Mouse (Mus musculus) Patski (cell line): Measurements from ENCODE around the gene Il11. TPM values are rescaled to one million over a fixed set of nuclear protein-coding genes. Genes with fewer than 3 reads are reported as not detected.

Source experiments
- ATAC-seq: fragments of 100-300 bp; one replicate; pipeline ENCODE4 v1.8.0; 2021
- CTCF ChIA-PET: fragments of 350-600 bp; sonication (Branson Sonifier 250); formaldehyde crosslinking; loops from one replicate; lab custom pipeline; 2022; ENCODE audit warnings: inconsistent platforms; lab: Charles Lee
- POLR2A ChIA-PET: fragments of 350-600 bp; sonication (Branson Sonifier 250); formaldehyde crosslinking; loops from one replicate; lab custom pipeline; 2022; ENCODE audit warnings: antibody characterized with exemption, inconsistent platforms; lab: Charles Lee
- DNase-seq: peaks from one replicate; pipeline ENCODE4 v3.0.0-alpha.2; 2011; ENCODE audit warnings: low read depth, low spot score
- H3K27me3 ChIP-seq: fragments of 371-371 bp; one replicate; pipeline ENCODE4 v1.5.1; 2021
- CTCF ChIP-seq: fragments of 100-300 bp; IDR thresholded peaks from one replicate; pipeline ENCODE4 v1.5.1; 2021
- in situ Hi-C: fragments of 300-500 bp; cut with MboI; formaldehyde crosslinking; loops from 3 replicates; pipeline ENCODE4 v1.11.1; 2018; ENCODE audit warnings: low pct_unique_long_range_greater_than_20kb, mixed read lengths
- polyA plus RNA-seq: library from polyadenylated mRNA; unstranded; gene quantifications from one replicate; pipeline ENCODE4 v1.2.3, GENCODE M21; 2021

Il11 gene
- polyA plus RNA-seq, 1 experiment from 2014 or later, result 2.4 TPM

DNA sequence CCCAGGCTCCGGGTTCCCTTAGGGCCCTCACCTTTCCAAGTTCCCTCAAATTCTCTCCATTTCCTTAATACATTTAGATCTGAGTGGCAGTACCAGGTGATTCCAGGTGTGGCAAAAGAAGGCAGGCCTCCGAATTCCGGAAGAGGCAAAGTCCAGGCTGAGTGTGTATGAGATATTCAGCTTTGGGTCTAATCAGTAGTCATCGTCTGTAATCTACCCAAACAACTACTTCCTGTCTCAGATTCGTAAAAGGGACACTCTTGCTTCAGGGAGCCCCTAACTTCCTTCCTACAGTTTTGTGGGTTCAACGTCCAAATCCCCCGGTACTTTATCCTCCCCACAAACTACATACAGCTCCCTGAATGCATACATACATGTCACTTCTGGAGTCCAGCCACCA, 57.5 kb downstream of the Il11 start, which contains the start of gene Tmem150b:
Tmem150b (minus strand) TSS at position 81 of the 400 bp plus-strand sequence.
- DNase-seq, result no peak
- CTCF ChIA-PET, result interaction anchor here (2.7 kb wide), 1 partner anchor 11 kb away, joined by 8 read pairs; no protein-coding TSS in a partner anchor
- no peaks in the 10 kb centered on the region for H3K27me3 ChIP-seq
- ATAC-seq, result no peak
- POLR2A ChIA-PET, result no interaction called here
- no peak for TF ChIP-seq CTCF
- in situ Hi-C loops, result no loop called here

DNA sequence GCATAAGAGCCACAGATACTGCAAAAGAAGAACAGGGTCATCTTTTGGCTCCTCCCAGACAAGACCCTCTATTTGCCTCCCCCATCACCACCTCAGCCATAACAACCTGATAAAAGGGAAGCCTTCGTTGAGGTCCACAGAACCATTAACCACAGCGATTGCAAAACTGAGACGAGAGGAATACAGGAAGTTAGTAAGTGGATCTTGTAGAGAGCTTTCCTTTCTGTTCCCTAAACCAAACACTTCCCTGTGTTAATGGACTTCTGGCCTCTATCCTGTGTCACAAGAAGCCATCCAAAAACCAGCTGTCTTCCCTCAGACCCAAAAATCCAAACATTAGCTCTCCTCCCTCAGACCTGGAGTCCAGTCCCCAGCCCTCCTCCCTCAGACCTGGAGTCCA, 58.3 kb downstream of the Il11 start:
- no peak for DNase-seq
- in situ Hi-C loops, result no loop called here
- ChIA-PET CTCF (interaction anchor here (1.2 to 2.7 kb wide), 3 partner anchors 9 to 83 kb away, joined by 3 to 8 read pairs (median 4); no protein-coding TSS in a partner anchor), POLR2A (no interaction called here)
- no peak for TF ChIP-seq CTCF
- no peaks in the 10 kb centered on the region for H3K27me3 ChIP-seq
- ATAC-seq, result no peak

DNA sequence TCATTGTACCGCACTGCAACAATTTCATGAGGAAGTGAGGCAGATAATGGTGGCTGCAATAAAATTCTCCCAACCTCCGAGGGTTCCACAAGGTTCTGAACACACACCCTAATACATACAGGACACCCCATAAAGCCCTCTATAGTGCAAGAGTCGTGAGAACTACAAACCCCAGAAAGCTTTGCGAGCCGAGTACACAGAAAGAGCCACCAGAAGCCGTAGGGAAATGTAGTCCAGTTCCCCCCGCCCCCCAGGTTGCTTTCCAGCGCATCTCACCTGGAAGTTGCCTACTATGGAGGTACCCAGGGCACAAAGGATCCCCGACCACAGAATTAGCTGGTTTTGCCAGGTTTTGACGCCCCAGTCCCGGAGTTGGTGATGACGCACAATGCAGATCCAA, 59.2 kb downstream of the Il11 start:
- ChIA-PET CTCF (interaction anchor here (1.2 to 2.7 kb wide), 3 partner anchors 9 to 84 kb away, joined by 3 to 8 read pairs (median 4); no protein-coding TSS in a partner anchor), POLR2A (no interaction called here)
- no peak for DNase-seq
- in situ Hi-C loops, result no loop called here
- ATAC-seq, result no peak
- H3K27me3 ChIP-seq, result no peaks in the 10 kb centered on the region
- TF ChIP-seq CTCF, result no peak

Other genes starting within 250 kb of the Il11 start
- 0.12 TPM for gene Syt5, start 235.3 kb downstream of the Il11 start, polyA plus RNA-seq
- not detected for gene Ptprh, start 178.8 kb downstream of the Il11 start, polyA plus RNA-seq
- gene Tmem86b, start 151.4 kb downstream of the Il11 start, polyA plus RNA-seq, result 2.6 TPM
- 82.6 TPM for gene Ppp6r1, start 123.8 kb downstream of the Il11 start, polyA plus RNA-seq
- gene Hspbp1, start 97.8 kb downstream of the Il11 start, polyA plus RNA-seq, result 80.2 TPM
- 27.9 TPM for gene Brsk1, start 92.3 kb downstream of the Il11 start, polyA plus RNA-seq
- gene Tmem150b, start 57.6 kb downstream of the Il11 start, polyA plus RNA-seq, result 0.14 TPM
- 58.6 TPM for gene Kmt5c, start 42.7 kb downstream of the Il11 start, polyA plus RNA-seq
- not detected for gene Cox6b2, start 29.8 kb downstream of the Il11 start, polyA plus RNA-seq
- not detected for gene Fam71e2, start 11.6 kb downstream of the Il11 start, polyA plus RNA-seq
- 0.67 TPM for gene Tmem190, start 78 bp upstream of the Il11 start, polyA plus RNA-seq
- gene Tmem238, start 6.8 kb upstream of the Il11 start, polyA plus RNA-seq, result 5.7 TPM
- 230 TPM for gene Rpl28, start 10.0 kb upstream of the Il11 start, polyA plus RNA-seq
- 250 TPM for gene Ube2s, start 29.7 kb upstream of the Il11 start, polyA plus RNA-seq
- 1.9 TPM for gene Shisa7, start 61.8 kb upstream of the Il11 start, polyA plus RNA-seq
- 8.5 TPM for gene Isoc2b, start 87.4 kb upstream of the Il11 start, polyA plus RNA-seq
- 6.6 TPM for gene Isoc2a, start 94.3 kb upstream of the Il11 start, polyA plus RNA-seq
- not detected for gene Gm36210, start 123.7 kb upstream of the Il11 start, polyA plus RNA-seq
- gene Zfp628, start 132.4 kb upstream of the Il11 start, polyA plus RNA-seq, result 8.1 TPM
- gene Nat14, start 139.2 kb upstream of the Il11 start, polyA plus RNA-seq, result 5.3 TPM
- 4.7 TPM for gene Ssc5d, start 142.9 kb upstream of the Il11 start, polyA plus RNA-seq
- gene Sbk2, start 181.5 kb upstream of the Il11 start, polyA plus RNA-seq, result 1.8 TPM
- 0.09 TPM for gene Sbk3, start 188.3 kb upstream of the Il11 start, polyA plus RNA-seq
- 25.1 TPM for gene Zfp579, start 213.3 kb upstream of the Il11 start, polyA plus RNA-seq
- 11.0 TPM for gene Zfp524, start 231.6 kb upstream of the Il11 start, polyA plus RNA-seq
- 31.6 TPM for gene Fiz1, start 231.8 kb upstream of the Il11 start, polyA plus RNA-seq
- 1.3 TPM for gene Gm44973, start 232.6 kb upstream of the Il11 start, polyA plus RNA-seq
- gene Zfp865, start 237.5 kb upstream of the Il11 start, polyA plus RNA-seq, result 33.9 TPM
- 7.9 TPM for gene Ccdc106, start 237.7 kb upstream of the Il11 start, polyA plus RNA-seq